Mouse (Mus musculus): ENCODE data around the gene Sh3bp4.

Gene Sh3bp4

GRCm38 (mm10) chr1:89093696-89094095, 23.5 kb downstream of the Sh3bp4 start:
- DNase-seq (ENCODE audit: low read depth, low spot score): no peak

DNA sequence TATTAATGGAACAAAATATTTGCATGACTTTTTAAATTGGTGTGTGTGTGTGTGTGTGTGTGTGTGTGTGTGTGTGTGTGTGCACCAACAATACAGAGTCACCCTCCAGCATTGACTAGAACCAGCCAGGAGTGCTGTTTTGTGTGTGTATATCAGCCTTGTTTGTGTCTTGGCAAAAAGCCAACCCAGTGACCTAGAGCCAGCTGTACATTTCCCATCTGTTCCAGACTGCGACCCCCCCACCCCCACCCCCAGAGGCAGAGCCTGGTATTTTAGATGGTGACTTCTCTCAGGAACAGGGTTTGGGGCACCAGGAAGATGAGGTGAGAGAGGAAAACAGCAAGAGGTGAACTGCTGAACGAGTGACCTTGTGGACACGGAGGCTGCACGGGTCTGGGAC, 24.2 kb downstream of the Sh3bp4 start:
- DNase-seq (ENCODE audit: low read depth, low spot score): no peak

DNA sequence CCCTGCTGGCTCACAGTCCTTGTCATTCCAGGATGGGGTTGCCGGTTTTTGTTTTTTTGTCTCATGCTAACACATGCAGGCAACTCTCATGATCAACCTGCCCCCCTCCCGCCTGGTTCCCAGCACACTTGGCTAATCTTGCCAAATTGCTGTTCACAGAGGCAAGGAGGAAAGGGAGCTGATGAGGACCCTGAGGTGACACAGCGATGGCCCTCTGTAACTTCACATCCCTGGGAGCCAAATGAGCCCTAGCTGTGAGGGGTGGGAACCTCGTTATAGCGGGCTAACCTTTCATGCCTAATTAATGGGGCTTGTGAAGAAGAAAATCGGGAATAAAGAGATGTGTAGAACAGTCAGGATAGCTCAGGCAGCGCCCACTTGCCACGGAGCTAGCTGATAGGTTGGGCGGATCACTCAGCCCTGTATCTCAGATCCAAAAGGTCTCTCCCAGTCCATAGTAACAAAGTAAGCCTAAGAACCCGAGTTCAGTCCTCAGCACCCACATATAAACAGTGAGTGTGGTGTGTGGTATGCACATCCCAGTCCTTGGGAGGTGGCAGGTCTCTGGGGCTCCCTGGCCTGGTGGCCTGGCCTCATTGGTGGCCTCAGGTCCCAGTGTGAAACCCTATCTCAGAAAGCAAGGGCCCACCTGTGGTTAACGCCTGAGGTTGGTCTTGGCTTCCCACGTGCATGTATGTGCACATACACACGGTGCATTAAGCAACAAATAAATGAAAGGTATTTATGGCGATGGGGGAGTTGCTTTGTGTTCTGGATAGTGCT, 25.6 kb downstream of the Sh3bp4 start:
- DNase-seq (ENCODE audit: low read depth, low spot score): no peak

DNA sequence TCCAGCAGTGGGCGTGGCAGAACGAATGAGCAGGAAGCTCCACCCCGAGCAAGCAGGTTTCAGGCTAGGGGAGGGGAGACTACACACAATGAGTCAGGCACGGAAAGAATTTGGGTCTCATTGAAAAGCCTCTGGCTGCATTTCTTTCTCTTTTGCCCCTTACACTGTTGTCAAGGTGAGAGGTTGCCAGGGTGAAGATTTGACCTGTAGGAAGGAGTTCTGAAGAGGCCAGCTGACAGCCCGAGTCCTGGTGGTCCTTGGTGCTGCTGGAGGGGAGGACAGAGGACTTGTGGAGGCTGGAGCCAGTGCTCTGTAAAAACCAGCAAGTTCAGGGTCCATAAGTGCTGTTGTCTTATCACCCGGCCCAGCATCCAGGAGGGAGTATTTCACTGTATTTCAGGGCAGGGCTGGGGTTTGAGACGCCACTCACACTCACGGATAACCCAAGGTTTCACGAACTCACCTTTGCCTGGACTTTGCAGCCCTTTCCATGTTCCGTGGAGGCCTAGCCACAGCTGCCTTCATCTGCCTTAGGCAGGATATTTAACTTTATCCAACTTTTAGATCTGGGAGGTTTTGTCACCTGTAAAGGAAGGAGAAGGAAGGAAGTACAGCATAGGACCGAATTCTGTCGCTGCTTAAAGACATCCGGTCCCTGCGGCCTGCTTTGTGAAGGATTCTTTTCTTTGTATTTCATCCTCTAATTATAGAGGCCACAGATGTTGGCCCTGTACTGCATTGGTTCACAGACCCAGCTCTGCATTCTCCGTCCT, 32.2 kb downstream of the Sh3bp4 start:
- peak; percentile 57 for DNase-seq (ENCODE audit: low read depth, low spot score)

DNA sequence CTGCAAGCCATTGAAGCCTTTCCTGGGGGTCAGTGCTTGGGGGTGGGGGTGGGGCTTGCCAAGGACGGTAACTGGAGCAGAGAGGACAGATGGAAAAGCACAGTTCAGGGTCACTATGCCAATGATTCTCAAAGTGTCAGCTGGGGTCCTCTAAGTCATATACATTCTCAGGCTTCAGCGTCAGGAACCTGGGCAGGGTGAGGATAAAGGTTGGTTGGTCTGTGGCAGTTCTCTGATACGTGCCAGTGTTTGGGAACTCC, 32.7 kb downstream of the Sh3bp4 start:
- DNase-seq (ENCODE audit: low read depth, low spot score): no peak

DNA sequence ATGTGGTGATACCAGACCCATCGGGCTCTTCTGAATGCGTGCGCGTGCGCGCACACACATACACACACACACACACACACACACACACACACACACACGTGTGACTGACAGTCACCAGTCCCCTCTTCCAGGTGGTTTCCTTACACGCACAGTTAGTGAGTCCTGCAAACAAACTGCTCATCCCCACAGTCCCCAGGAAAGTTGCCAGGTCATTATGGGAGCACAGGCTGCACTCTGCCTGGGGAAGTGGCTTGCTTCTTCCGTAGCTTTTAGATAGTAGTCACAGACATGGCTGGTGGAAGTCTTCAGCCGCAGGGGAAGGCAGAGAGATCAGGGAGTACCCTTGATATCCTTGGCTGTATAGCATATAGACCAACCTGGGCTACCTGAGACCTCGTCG, 33.3 kb downstream of the Sh3bp4 start:
- no peak for DNase-seq (ENCODE audit: low read depth, low spot score)

GRCm38 (mm10) chr1:89104066-89104765, 34.0 kb downstream of the Sh3bp4 start:
- DNase-seq (ENCODE audit: low read depth, low spot score): no peak

- no peak for DNase-seq (ENCODE audit: low read depth, low spot score)
These were observed 35.9 kb downstream of the Sh3bp4 start for GRCm38 (mm10) chr1:89105891-89106830.

DNA sequence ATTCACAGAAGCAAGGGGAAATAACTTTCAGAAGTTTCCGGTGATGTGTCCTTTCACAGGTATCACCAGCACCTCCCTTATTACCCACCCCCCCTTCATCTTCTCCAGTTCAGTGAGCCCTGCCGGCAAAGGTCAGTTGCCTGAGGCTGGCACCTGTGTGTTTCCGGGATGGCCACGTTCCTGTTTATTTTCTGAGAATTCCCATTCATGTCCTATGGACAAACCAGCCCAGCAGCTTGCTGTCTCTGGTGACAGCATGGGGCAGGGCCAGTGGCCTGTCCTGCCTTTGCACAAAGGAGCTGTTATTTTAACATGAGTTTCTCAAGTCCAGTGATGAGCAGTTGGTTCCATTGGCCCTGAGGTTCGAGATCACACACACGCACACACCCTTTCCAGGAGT, 37.3 kb downstream of the Sh3bp4 start:
- no peak for DNase-seq (ENCODE audit: low read depth, low spot score)

DNA sequence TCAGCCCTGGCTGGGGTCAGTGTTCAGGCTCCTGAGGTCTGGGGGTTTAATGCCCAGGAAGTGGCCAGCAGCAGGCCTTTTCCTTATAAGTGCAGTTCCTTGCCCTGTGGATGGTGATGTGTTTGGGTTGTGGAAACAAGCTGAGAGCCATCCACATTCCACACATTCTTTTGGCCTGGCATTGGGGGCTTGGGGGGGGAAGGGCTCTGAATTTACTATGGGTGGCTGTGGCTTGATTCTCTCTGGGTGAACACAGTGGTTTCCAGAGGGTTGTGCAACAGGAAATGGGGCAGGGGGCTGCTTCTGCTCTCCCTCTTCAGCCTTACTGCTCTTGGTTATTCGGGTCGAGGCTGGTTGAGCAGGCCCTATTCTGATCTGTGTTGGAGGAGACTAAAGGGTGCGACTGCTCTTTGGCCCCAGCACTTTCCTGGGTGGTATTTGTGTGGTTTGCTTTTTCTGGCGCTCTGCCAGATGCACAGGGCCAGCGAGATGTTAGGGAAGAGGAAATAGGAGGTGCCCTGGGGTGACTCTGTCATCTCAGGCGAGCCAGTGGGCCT, 38.2 kb downstream of the Sh3bp4 start:
- DNase-seq (ENCODE audit: low read depth, low spot score): peak; percentile 52

GRCm38 (mm10) chr1:89109767-89110166, 39.6 kb downstream of the Sh3bp4 start:
- DNase-seq (ENCODE audit: low read depth, low spot score): peak; percentile 59

DNA sequence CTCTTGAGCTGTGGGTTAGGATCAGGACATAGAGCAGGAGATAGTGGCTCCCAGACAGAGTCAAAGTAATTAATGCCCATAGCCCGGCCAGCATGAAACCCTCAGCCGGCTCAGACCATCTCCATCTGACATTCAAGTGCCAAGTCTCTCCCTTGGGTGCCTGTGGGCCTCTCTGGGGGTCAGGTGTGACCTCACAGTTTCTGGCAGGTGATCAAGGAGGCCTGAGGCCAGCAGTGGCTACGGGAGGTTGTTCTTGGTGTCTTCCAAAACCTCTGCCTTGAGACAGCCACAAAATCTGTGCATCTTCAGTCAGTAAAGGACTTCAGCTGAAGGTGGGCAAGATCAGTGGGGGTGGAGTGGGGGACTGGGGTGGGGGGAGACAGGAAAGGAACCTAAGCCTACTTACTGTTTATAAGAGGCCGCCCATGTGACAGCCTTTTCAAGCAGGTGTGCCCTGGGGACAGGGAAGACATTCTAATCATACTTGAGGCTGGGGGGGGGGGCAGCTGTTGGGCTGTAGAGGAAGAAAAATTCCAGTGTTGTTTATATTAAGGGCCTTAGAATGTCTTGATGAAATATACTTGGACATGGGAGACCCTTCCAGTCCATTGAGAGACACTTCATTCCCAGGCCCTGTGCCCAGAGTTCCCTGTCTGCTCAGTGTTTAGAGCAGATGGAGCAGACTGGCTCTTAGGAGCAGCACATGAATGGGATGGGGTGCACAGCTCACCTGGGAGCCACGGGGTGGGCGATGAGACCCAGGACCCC, 40.7 kb downstream of the Sh3bp4 start:
- DNase-seq (ENCODE audit: low read depth, low spot score): no peak

- DNase-seq (ENCODE audit: low read depth, low spot score): no peak
These were observed 42.3 kb downstream of the Sh3bp4 start for GRCm38 (mm10) chr1:89112544-89112943.

DNA sequence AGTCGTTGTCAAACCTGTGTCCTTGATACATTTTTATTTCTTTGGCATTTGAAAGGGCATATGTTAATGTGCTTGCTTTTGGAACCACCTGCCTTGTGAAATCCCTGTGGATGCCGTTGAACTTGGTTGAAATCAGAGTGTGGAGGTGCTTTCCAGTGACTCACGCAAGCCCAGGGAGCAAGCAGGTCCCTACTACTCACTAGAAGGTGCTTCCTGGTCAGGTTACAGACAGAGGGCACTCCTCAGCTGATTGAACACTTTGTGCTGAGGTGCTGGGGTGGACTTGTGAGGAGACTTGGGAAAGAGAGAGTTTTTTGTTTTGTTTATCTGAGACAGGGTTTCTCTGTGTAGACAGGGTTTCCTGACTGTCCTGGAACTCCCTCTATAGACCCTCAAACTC, 43.5 kb downstream of the Sh3bp4 start:
- DNase-seq (ENCODE audit: low read depth, low spot score): no peak

GRCm38 (mm10) chr1:89117062-89117461, 46.8 kb downstream of the Sh3bp4 start:
- no peak for DNase-seq (ENCODE audit: low read depth, low spot score)

- DNase-seq (ENCODE audit: low read depth, low spot score): no peak
These were observed 47.9 kb downstream of the Sh3bp4 start for GRCm38 (mm10) chr1:89118076-89118475.

- no peak for DNase-seq (ENCODE audit: low read depth, low spot score)
These were observed 48.6 kb downstream of the Sh3bp4 start for GRCm38 (mm10) chr1:89118836-89119235.

DNA sequence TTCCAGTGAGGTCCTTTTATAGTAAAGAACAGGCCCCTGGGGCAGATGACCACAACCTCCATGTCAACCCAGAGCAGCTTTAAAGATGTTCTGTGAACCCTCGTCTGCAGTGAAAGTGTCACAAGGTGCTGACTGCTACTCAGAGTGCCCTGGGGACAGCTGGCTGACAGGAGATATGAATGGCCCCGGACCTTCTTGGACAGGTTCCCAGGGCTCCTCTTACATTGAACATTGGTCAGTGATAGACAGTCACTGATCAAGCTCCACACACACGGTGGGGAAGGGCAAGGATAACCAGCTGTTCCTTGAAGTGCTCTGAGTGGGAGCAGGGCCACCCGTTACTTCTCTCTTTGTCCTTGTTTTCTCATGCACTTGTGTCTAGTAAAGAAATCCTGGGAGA, 50.1 kb downstream of the Sh3bp4 start:
- DNase-seq (ENCODE audit: low read depth, low spot score): no peak

DNA sequence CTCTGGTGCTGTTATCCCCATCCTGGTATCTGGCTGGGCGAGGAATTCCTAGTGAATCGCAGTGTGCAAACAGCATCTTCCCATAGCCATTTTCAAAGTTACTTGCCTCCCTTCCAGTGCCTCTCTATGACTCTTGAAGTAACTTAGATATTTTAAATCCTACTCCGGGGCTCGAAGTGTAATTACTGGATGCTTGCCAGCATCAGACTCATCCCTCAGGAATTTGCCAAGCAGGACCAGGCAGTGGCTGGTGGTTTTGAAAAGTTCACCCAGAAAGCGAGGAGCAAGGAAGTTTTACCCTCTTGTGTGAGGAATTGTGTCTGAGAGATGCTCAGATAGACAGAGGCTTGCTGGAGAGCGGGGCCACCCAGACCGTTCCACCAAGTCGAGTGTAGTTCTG, 51.3 kb downstream of the Sh3bp4 start:
- DNase-seq (ENCODE audit: low read depth, low spot score): no peak

DNA sequence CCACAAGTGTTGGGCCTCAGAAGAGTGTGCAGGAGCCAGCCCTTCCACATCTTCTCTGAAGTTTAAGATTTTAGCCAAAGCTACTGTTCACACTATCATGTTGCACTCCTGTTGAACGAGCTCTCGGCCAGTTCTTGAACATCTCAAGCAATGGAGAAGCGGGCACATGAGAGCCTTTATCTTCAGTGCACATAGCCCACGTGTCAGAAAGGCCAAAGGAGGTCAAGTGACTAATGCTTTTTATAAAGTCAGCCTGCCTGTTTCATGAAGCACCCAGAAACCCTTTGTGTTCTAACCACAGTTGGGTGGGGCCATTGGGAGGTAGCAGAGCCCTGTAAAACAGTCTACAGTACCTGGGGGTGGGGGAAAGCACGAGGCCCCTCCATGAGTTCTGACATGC, 52.2 kb downstream of the Sh3bp4 start:
- no peak for DNase-seq (ENCODE audit: low read depth, low spot score)

GRCm38 (mm10) chr1:89124076-89124475, 53.9 kb downstream of the Sh3bp4 start:
- DNase-seq (ENCODE audit: low read depth, low spot score): no peak
